Mouse (Mus musculus): ENCODE measurements around the gene Thumpd2.

DNA sequence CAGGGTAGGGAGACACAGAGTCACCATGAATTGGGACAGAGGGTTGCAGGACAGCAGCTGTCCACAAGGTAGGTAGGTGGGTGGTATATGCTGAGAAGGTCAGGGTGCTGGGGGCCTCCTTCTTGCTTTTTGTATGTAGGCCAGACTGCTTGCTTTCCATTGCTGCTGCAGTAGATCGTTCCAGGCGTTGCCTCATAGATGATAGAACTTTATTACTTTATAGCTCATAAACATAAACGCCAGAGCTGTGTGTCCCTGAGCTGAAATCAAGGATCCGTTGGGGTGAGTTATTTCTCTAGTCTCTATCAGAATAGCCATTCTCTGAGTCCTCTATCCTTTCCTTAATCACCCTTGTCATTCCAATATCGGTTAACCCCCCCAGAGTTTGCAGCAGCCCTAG lies 27.9 kb upstream of the Thumpd2 start:
- TF ChIP-seq CTCF (IDR thresholded peaks at IDR 0.05; ENCODE audit: low read depth) (no peak), EP300 (IDR thresholded peaks at IDR 0.05; ENCODE audit: low read depth) (no peak)

Measured in liver, postnatal 0 days (tissue).